Mouse (Mus musculus): Measurements from ENCODE around the gene Ankrd11.

- TF ChIP-seq POLR2A (IDR thresholded peaks at IDR 0.05; ENCODE audit: borderline replicate concordance, low read depth, low read length) (no peak), CTCF (IDR thresholded peaks at IDR 0.05; ENCODE audit: low read depth, low read length) (no peak)
Measured at GRCm38 (mm10) chr8:122933973-122934372, 108.1 kb downstream of the Ankrd11 start.
